Mouse (Mus musculus) spleen, postnatal 4 days (tissue): ENCODE data around the gene Cltb.
"Not testable (repeated sequence)": the region's sequence is repeated elsewhere in the genome, so short reads cannot be mapped to it uniquely, and the experiment has no call there.

Source experiments
- DNase-seq, 2 experiments: peaks; one replicate each; pipeline ENCODE4 v3.0.0; 2022; ENCODE audit warnings: low spot score in 2 of 2

Gene Cltb

DNA sequence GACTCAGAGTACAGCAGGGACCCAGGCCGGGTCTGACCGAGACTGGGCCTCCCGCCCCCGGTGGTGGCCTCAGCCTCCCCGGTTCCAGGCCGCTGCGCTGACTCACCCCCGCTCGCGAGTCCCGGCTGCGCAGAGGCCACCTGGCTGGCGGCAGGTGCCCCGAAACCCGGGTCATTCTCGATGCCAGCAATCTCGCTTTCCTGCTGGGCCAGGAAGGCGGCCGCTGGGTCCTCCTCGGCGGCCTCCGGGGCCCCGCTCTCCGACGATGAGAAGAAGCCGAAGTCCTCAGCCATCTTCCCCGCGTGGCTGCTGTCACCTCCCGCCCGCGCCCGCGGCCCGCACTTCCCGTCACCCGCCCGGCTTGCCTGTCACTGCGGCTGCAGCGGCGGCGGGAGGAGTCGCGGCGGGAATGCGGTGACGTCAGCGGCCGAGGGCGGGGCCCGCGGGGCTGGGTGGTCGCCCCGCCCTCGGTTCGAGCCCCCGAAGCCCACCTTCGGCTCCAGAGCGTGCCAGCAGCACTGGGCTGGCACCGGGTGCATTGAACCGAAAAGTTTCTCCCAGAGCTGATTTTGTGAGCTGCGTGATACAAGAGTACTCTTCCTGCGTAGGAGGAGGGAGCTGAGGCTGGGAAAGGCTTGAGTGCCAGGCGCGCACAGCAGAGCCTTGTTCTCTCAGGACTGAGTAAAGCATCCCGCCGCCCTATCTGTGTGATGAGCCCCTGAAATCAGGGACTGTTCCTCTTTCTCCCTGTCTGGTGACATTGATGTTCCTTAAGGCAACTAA, at the start of gene Cltb:
Gene Cltb, minus strand, starts transcription at position 373 of the 783 bp plus-strand sequence.
- peak; percentile 77 to 88 for DNase-seq

DNA sequence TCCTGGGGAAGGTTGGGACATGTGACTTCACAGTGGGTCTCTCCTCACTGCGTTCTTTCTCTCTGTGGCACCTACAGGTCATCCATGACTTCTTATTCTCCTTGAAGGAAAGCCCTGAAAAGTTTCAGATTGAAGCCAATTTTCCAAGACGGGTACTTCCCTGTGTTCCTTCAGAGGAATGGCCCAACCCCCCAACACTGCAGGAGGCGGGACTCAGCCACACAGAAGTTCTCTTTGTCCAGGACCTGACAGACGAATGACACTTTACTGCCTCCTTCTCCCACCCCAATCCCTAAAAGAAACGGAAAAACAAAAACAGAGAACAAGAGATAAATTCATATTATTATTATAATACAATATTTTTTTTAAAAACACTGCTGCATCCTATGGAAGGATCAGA, 49.7 kb upstream of the Cltb start:
- DNase-seq = no peak

DNA sequence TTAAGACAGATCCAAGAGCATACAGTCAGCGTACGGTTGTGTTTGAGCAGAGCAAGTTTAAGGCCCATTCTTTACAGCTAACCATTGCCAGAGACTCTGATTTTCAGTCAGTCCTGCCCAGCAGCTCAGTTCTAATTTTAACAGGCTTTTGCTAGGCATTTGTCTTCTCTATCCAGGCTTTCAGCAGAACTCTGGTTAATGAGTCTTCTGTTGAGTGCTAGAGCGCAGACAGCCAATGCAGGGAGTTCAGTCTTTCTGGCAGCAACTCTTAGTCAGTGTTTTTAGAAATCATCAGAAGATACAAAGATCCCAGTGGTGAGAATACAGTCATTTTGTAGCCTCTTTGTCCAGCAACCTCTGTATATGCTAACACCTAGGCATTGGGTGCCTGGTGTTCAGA, 39.3 kb upstream of the Cltb start:
- DNase-seq = no peak

DNA sequence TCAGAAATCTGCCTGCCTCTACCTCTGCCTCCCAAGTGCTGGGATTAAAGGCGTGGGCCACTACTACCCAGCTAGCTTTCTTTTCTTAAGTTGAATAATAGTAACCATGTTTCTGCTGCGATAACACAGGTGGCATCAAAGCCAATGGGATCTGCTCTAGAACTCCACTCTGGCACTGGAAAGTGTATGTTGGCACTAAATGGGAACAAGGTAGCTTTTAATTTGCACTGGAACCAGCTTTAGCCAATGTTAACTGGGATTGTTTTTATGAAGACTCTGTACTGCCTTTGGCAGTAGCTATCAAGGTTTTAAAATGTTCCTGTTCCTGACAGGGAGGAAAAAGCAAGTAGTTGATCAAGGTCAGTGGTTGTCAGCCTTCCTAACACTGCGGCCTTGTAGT, 23.9 kb upstream of the Cltb start:
- no peak for DNase-seq

DNA sequence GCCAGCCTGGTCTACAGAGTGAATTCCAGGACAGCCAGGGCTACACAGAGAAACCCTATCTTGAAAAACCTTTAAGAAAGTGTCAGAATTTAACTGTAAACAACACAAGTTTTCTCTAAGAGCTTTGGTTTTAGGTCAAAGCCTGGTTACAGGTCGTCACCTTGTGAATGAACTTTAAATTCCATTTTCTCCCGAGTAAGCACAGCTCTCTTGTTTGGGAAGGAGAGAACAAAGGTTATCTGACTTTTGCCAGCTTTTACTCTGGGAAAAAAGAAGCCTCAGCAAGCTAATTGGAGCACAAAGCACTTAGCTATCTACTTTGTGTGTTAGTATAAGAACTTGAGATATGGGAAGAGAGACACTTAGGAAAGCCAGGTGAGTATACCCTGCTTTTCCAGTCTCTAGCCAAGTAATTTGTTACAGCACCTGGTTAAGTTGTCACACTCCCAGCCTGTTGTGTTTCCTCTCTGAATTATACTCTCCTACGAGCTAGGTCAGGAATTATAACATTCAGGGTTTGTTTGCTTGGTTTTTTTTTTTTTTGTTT, 21.7 kb upstream of the Cltb start:
- no peak for DNase-seq

DNA sequence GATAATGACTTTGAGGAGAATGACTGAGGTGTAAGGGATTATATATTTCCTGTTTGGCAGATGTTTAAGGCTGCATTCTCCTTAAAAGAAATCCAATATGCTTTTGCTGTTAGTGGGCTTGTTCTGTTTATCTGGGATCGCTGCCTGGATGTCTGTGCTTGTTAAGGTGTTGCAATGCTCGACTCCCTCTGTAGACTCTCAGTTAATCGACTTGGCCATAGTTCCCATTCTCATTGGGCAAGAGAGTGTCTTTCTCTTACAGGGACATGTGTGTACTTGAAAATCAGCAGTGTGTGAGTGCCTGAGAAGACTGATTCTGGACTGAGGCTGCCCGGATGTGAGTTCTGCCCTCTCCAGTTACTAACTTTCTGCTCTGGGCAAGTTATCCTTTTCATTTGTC, 18.0 kb upstream of the Cltb start:
- no peak for DNase-seq

DNA sequence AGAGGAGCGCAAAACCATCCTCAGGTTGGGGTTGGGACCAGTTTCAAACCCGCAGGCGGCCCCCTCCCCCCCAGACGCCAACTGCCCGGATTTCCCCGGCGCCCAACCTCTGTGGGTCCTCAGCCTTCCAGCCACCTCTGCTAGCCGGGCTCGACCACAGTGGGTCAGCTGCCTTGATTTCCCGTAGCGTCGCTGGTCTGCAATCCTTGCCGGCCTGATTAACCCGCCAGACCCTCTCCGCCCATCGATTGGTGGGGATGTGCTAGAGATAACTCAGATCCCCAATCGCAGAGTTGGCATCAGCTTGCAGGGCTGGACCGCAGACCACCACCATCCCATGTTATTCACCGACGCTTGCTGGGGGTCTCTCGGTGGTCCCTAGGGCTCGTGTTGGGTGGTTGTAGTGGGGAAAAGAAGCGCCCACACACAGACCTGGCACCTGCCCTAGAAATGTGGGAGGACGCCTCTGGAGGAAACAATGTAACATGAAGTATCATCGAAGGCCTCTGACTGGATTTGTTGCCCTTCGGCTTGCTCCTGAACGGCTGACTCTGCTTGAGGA, 10.9 kb upstream of the Cltb start:
- no peak for DNase-seq

DNA sequence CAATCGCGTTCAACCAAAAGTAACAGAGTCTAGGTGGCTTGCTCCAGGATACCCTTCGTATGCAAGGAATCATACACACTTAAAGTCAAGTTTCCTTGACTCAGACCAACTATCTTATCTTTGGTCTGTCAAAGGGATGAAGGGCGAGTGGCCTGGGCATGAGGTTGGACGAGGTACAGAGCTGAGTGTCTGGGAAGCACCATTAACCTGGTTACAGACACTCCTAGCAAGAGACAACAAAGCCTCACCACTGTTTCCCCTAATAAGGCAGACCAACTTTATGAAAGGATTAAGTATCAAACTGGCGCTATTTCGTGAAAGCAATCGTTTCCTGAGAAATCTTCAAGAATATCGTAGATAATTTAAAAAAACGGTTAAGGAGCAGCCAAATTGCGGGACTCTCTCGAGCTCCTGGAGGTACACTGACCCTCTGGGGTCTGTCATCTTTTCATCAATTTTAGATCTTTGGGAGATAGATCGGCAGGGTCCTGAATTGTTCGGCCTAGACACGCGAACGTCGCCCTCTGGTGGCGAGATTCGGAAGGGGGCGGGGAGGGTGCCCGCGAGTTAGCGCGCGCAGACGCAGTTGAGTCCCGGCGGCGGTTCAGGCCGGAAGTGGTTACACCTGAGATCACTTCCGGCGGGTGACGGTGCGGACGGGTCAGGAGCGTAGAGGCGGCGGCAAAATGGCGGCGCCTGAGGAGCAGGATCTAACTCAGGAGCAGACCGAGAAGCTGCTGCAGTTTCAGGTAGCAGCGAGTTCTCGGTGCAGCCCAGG, 10.2 kb upstream of the Cltb start, which contains the start of gene Faf2:
Gene Faf2, plus strand, starts transcription at position 630 of the 778 bp plus-strand sequence.
- peak; percentile 97 to 100 for DNase-seq

DNA sequence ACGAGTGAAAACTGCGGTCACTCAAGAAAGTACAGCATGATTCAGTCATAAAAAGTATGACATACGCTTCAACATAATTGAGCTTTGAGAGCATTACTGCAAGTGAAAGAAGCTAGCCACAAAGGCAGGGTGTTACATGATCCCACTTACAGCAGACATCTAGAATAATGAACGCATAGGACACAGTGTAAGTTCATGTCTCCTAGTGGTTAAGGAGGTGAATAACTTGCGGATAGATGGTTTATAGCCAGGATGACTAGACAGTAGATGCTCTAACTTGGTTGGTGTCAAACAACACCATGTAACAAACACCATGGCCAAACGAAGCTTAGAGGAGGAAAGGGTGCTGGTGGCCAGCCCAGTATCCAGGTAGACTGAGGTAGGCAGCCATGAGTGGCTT, 5.9 kb upstream of the Cltb start:
- DNase-seq = no peak

DNA sequence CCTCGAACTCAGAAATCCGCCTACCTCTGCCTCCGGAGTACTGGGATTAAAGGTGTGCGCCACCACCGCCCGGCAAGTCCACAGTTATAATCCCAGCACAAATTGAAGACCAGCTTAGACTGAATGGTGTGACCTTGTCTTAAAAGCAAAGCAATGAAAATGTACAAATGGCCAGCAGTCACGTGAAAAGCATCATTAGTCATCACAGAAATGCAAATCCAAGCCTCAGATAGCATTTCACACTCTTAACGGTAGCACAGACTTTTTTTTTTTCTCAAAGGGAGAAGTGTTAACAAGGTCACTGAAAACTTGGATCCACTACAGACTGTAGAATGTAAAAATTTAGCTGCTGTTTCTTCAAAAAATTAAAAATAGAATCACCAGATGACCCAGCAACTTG, 5.2 kb upstream of the Cltb start:
- no peak for DNase-seq

DNA sequence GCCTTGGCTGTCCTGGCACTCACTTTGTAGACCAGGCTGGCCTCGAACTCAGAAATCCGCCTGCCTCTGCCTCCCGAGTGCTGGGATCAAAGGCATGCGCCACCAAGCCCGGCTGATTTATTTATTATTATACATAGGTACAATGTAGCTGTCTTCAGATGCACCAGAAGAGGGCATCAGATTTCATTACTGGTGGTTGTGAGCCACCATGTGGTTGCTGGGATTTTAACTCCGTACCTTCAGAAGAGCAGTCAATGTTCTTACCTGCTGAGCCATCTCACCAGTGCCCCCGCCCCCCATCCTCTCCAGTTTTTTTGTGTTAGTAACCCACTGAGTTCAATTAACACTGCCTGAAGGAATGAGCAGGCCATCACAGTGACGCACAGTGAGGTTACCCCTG, 2.0 kb upstream of the Cltb start:
- not testable (repeated sequence) for DNase-seq

DNA sequence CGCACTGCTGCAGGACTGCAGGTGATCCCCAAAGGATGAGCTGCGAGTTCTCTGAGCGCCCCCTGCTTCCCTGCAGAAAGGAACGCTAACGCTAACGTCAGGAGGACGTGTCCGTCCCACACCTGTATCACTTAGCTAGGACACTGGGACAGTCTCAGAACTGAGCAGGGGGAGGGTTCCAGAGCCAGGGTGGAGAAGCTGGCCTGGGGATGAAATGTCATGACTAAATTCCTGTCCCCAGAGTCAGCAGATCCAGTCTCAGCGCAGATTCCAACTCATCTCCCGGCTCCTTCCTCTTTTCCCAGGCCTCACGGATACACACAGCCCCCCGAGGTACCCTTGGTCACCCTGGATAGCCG, 552 bp downstream of the Cltb start:
- DNase-seq = no peak

DNA sequence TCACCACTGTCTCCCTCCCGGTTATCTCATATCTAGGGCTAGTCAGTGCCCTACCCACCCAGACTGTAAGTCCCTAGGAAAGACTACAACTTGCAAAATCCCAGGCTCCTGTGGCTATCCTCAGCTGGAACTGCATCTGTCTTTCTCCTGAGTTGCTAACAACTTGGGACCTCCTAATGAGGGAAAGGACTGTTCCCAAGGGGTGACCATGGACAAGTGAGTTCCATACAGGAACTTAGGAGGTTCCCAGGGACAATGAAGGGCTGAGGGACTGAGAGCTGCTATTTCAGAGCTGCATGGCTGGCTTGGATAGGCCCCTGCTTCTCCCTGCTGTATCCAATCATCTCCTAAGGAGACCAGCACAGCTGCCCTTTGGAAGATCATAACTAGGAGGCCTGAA, 1.8 kb downstream of the Cltb start:
- DNase-seq = no peak

DNA sequence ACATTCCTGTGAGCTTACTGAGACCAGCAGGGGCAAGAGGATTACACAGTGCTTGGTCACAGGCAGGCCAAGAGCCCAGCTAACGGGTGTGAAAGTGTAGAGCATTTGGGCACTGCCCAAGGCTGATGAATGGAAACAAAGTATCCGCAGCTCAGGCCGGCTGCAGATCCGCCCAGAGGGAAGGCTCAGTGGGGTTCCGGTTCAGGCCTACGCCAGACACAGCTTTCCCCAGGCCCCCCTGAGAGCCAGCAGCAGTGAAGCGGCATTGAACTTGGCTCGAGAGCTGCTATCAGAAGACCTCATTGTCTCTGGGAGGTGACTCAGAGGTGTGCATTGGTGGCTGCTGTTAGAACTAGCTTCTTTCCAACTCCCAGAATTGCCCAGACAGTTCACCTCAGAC, 2.5 kb downstream of the Cltb start:
- DNase-seq = no peak

DNA sequence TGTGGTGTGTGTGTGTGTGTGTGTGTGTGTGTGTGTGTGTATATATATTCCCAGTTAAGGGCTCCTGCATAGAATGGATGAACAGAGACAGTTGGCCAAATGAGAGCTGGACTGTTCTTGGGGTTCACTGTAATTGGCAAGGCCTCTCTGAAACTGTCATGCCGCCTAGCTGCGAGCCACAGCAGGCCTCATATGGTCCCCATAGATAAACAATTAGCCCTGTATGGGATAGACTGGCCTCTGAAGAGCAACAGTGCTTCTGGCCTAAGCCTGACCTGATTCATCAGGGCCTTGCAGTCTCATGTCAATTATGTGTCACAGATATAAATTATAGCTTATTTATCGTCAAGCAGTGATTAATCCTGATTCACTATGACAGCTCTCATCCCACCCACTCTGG, 3.1 kb downstream of the Cltb start:
- DNase-seq = no peak

DNA sequence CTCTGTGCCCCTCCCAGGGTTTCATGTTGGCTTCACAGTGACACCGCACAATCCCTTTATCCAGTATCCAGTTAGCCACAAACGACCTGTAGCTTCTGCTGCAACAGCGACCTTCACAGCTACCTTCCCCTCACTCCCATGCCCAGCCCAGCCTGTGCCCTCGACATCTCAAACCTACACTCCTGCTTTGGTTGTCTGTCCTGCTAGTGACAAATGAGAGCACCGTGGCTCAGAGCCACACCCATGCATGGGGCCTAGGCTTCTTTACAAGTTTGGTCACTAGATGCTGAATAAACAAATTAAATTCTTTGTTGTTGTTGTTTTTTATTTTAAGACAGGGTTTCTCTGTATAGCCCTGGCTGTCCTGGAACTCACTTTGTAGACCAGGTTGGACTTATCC, 3.9 kb downstream of the Cltb start:
- no peak for DNase-seq

DNA sequence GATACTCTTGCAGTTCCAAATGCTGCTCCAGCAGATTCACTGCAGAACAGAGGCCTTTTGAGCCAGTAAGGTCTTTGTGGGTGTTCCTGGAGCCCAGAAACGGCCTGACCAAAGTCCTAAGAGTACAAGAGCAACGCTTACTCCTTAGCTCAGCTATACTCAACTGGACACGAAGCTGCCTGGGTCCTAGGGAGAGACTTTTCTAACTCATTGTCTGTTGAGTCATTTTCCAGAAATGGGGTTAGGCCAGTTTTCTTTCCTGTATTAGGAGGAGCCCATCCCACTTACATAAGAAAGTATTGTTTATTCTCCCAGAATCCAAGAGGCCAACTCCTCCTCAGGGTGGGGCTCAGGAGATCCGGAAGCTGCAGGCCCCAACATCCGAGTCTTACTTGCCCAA, 5.7 kb downstream of the Cltb start:
- no peak for DNase-seq

DNA sequence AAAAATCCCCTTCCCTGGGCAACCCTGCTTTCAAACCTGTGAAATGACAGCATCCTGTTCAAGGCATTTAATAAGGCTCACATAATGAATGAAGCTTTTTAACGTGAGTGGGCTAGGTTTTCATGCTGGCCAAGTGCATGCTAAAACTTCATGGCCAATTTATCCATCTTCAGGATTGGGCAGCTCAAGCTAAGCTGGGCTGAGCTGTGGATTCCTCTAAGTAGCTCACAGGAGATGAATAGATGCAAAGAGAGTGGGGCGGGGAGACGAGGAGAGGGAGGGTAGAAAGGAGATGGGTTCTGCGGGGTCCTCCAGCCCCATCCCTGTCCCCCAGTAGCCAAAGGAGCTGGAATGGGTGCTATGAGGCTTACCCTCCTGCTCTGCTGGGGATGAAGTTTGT, 6.9 kb downstream of the Cltb start:
- DNase-seq = no peak

DNA sequence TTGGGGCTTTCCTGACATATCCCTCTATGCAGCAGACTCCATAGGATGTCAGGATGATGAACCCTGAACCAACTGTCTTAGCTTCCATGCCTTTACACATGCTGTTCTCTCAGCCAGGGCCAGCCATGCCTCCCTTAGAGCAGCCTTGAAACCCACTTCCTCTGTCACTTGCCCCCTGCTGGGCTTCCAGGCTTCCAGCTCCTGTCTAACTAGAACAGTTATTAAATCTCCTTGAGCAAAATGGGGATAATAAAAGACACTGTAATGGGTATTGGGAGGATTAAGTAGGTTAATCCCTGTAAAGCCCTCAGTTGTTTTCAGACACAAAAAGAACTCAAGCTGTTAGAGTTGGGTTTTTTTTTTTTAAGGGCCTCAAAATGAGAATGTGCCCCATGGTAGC, 7.6 kb downstream of the Cltb start:
- DNase-seq = no peak

DNA sequence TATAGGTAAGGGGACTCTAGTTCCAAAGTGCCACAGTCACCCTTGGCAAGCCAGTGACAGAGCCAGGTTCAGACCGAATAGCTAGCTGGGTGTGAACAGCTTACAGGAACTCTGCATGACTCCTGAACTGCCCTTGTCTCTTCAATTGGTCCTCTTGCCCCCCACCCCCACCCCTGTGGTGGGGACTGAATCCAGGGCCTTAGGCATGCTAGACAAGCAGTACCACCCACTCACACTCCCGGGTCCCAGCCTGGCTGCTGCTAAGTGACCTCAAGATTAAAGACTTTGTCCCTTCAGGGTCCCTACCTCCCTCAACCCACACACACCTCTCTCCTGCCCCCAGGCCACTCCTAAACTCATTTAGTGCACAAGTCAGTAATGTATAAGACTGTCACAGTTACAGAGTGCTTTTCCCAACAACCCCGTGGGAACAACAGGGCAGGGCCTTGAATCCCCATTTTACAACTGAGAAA, 8.5 kb downstream of the Cltb start:
- DNase-seq = no peak

DNA sequence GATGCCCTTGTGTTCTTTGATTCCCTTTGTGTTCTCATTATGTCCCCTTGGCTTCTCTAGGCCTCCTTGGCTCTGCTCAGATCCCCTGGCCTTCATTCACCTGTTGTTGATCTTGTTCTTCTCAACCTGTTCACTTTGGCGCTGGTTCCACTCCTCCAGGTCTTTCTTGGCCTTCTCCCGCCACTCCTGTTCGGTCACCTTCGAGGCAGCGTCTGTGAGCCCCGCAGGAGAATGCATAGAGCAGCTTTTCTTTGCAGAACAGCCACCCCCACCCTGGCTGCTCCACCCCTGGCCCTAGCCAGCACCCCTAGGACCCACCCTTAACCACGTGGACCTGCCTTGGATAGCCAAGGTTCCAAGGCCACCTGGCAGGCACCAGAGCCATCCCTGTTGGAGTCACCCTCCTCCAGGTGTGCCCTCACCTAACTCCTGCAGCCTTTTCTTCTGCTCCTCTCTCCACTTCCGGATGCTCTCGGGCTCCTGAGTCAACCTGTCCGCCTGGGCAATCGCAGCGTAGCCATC, 12.5 kb downstream of the Cltb start:
- no peak for DNase-seq

DNA sequence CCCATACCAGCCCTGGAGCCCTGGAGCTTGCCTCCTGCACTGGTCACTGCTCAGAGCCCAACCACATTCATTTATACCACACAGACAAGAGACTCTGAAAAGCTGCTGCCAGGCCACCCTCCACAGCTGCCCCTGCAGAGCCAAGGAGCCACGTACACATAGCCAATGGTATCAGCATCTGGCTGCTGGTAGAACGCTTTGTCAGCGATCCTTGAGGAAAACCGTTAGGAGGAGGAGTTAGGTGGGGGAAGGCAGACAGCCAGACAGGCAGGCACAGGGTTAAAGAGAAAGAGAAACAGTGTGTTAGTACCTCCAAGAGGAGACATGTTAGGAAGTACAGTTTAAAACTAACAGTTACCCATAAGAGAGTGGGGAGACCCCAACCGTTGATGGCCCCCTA, 14.3 kb downstream of the Cltb start:
- no peak for DNase-seq
